Mouse (Mus musculus) naive thymus-derived CD4-positive, alpha-beta T cell, adult 2 months (primary cell): ENCODE data around the gene Ttll10.

Experiments
- DNase-seq: peaks from one replicate; pipeline ENCODE4 v3.0.0-alpha.2; 2011; ENCODE audit warnings: low read depth

The Ttll10 gene

DNA sequence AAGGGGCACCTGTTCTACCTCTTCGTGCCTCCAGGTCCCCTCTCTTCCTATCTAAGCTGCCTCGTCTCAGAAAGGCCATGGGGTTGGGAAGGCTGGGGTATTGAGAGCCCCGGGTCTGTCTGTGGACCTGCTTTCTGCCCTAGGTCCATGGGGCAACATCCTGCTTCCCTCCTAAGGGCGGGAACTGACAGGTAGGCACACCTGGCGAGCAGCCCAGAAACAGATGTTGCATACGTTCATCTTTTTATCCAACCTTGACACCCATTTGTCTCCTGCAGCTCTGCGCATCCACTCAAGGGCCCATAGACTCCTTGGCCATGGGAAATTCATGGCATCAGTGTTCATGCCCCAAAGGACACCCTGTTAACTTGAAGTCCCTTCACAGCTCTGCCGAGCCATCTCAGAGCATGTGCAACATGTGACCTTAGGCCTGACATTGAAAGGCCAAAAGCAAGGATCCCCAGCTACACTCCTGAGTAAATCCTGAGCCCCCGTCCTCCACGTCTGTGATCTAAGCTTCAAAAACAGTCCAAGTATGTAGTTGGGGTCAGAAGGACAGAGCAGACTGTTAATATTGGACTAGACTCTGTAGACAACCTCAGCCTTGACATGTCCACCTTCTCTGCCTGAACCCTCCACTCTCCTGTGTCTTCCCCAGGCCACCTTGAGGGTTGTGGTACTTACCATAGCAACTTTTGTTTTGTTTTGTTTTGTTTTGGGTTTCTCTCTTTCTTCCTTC, 6.1 kb upstream of the Ttll10 start:
- DNase-seq, result no peak

DNA sequence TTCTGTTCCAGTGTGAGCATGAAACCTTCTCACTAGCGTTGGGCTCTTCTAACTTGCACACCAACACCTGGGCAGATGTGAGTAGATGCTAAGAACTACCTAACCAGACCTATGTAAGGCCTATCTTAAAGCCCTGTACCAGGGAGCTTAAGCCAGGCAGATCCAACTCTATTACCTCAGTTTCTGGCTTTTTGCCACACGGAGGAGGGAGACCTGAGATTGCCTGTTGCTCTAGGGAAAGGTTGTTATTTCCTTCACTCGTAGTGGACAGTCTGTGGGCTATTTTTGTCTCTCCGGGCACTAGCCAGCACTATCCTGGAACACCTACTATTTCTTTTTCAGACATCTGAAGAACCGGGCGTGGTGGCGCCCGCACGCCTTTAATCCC, 5.3 kb upstream of the Ttll10 start:
- no peak for DNase-seq

DNA sequence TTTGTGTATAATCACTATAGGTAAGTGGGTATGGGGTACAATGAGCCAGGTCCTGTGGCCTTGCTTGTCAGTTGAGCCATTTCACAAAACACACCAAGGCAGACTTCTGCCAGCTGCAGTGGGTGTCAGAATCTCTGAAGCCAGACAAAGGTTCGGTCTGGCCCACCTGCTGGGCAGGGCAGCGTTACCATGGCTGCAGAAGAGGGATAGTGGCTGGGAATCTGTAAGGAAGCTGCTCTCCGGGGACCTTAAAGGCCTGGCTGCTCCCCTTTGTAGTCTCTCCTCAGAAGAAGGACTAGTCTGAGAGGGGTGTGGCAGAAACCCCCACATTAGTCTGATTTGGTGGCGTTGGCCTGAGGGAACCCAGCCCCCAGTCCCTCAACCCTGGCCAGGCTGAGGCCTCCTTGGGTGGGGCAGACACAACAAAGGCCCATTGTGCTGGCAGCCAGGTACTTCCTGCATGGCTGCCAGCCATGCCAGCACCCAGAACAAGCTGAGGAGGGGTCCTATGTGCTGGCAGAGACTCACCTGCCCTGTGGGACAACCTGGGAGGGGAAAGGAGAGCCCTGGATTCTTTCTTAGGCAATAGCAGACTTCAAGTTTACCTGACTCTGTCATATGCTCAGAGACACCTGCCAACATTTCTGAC, 4.8 kb upstream of the Ttll10 start:
- peak; percentile 35 for DNase-seq

DNA sequence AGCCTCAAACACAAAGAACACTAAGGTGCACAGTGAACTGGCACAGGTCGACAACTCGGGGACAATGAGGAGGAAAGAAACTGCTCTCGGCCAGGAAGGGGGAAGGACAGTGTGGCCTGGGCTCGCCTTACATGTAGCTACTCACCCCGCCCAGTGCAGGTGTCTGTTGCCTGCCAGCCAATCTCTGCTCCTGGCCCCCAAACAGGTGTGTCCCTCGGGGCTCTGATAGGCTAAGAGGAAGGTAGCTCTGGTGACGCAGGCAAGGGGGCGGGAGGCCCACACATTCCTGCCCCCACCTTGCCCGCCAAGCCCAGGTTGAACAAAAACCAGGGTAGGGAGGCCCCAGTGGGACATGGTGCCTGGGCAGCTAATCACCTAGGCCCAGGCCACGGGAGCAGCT, 499 bp upstream of the Ttll10 start:
- DNase-seq, result no peak

DNA sequence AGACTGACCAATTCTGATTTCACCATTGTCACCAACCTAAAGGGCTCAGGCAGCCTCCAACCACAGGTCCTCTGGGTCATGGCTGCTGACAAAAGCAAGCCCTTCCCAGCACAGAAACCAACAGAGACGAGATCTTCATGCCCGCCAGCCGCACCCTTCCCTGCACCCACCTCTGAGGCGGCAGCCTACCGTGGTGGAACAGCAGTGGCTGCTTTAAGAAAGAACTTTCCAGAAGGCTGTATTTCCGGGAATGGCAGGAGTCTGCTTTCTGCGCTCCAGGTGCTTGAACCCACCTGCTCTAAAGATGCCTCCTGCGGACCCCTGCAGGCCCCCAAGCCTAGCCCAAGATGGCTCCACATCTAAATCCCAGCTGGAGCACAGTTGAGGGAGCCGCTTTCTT, 388 bp downstream of the Ttll10 start:
- no peak for DNase-seq

DNA sequence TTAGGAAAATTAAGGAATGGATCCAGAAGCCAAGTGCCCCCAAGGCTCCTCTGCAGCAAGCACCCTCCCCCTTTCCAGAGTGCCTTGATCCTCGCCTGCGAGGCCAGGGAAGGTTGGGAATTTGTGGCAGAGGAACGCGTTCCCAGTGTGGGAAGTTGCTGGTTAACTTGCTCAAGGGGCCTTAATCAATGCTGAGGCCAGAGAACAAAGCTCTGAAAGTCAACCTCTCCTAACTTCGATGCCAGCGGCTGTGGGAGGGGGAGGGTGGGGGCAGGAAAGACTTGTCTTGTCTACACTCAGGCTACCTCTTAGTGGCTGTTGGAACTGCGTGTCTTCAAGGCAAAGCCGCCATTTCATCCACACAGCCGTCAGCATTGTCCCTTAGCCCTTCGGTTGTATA, 1.5 kb downstream of the Ttll10 start:
- no peak for DNase-seq

DNA sequence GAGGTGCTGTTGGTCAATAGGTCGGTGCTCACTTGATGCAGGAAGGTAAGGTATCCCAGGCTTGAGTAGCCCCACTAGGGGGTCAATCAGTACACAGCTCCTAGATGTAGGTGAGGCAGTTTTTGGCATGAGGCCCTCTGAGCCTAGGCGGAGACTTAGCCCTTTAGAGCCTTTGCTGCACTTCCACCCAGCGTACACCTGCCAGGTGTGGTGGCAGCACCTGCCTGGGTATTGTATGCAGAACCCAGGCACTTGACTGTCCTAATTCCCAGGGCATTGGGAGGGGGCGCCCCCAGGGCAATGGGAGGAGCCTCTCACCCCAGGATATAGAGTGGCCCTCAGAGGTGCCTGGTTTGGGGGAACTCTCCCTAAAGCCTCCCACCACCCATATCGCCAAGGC, 4.0 kb downstream of the Ttll10 start:
- no peak for DNase-seq

DNA sequence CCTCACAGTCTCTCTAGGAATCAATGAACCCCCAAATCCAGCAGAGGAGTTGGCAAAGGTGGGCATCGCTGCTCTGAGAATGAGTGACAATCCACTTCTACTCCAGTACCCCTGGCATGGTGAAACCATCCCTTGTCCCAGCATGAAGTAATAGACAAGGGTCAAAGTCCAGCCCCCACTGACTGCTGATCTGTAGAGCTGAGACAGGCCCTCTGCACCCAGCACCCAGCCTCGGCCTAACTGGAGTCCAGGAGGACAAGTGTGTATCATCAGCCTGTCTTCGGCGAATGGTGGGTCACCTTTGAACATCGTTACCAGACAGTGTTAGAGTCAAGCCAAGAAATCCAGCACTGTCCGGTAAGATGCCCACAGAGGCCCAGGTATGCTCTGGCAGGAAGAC, 4.6 kb downstream of the Ttll10 start:
- DNase-seq, result no peak

DNA sequence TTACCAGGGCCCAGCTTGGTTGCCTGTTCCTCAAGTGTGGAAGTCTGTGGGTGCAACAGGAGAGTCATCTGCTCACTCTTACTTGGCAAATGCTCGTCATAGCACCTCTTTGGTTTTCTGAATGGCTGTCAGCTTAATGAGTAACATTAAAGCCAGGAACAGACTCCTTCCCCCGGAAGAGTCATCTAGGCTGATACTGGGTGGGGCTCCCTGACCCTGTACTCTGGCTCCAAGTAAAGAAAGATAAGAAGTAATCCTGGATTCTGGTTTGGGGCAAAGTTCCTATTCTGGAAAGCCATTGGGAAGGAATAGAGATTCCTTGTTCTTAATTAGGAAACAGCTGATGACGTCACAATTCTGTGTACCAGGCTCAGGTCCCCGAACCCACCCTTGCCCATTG, 5.1 kb downstream of the Ttll10 start:
- no peak for DNase-seq

DNA sequence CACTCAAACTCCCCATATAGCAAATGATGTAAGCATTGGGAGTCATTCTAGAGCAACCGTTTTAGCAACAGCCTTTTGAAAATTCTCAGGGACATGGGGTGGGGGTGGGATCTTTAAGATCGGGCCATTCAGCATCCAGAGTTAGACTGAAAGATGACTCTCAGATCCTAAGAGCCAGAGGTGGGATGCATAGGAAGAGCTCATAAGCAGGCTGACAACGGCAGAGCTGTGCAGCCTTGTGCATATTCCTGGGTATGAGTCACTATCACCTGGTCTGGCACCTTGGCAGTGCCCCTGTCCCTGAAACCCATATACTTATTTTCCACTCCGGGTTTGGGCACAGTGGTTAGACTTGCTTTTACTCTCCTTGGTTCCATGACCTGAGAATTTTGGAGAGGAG, 6.1 kb downstream of the Ttll10 start:
- DNase-seq, result no peak

DNA sequence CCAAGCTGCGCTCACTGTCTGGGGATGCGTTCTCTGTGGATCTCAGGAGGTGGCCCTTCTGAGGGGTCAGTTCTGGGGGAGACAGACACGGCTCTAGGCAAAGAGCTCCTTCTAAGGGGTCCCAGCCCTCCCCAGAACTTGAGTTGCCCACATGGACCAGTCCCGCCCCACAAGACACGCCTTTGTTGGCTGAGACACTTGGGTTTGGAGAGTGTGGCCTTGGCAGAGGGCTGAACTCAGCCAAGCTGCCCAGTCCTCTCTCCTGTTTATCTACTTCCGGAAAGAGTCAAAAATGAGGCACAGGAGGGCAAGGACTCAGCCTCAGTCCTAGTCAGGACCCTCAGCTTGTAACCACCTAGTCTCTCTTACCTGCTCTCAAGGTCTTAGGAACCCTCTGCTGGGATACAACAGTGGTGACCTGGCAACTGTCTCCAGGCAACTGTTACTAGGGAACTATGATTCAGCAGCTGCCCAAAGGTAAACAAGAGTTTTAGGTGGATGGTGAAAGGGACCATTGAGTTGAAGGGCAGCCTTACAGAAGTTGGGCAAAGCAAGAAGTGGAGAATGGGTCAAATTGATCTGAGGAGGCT, 8.7 kb downstream of the Ttll10 start:
- no peak for DNase-seq

DNA sequence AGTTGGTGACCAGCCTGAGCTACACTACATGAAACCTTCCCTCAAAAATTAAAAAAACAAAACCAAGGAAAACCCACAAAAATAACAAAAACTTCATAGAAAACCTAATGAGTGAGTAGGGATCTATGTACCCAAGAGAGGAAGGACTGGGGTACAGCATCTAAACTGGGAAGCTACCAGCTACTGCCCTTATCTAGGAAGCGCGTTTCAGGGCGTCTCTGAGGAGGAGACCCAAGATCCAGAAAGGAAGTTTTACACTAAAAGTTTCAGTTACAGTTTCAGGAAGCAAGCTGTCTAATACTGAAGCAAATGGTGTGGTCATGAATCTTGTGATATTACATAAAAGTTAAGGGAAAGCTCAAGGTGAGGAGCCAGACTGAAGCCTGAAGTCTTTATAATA, 9.4 kb downstream of the Ttll10 start:
- no peak for DNase-seq

DNA sequence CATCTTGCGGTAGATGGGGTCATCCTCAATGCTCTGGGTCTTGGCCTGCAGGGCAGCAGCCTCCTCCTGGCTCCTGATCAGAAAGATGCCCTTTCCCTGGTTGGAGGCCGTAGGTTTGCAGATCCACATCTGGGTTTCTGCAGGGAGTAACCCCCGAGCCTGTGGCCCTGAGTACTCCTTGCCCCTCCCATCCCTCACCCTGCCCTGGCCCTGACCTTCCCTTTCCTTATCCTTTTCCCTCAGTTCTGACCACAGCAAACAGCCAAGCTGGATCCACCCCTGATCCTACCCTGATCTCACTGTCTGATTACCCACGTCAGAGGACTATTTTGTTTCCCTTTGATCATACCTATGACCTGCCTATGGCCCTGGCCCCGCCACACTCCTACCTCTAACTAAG, 14.5 kb downstream of the Ttll10 start:
- no peak for DNase-seq

DNA sequence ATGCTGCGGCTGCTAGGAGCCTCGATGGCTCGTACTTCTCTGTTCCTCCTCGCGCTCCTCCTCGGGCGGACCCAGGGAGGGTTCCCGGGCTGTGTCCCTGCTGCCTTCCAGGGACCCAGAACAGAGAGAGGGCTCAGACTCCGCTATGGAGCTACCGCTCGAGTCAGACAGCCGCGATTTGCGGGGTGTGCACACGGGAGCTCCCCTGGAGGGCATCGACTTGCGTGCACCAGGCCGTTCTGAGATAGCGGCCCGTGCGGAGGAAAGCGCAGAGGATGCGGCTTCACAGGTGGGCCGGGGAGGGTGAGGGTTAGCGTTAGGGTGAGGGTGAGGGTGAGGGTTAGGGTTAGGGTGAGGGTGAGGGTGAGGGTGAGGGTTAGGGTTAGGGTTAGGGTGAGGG, 24.3 kb downstream of the Ttll10 start:
- DNase-seq, result peak; percentile 55

DNA sequence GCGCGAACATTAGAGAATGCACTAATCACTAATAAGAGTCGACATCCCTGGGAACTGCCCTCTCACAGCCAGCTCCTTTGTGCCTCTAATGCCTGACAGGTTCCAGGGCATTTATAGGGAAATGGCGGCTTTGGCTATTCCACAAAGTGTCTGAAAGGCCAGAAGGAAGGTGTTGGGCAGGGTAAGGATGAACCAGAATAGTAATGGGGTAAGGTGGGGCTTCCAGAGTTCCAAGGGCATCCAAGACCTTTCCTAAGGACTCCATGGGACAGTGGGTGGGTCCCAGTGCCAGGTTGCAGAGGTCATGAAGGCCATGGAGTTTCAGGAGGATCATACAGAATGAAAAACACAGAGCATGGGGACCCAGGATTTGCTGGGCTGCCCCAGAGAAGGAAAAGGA, 24.9 kb downstream of the Ttll10 start:
- peak; percentile 26 for DNase-seq

DNA sequence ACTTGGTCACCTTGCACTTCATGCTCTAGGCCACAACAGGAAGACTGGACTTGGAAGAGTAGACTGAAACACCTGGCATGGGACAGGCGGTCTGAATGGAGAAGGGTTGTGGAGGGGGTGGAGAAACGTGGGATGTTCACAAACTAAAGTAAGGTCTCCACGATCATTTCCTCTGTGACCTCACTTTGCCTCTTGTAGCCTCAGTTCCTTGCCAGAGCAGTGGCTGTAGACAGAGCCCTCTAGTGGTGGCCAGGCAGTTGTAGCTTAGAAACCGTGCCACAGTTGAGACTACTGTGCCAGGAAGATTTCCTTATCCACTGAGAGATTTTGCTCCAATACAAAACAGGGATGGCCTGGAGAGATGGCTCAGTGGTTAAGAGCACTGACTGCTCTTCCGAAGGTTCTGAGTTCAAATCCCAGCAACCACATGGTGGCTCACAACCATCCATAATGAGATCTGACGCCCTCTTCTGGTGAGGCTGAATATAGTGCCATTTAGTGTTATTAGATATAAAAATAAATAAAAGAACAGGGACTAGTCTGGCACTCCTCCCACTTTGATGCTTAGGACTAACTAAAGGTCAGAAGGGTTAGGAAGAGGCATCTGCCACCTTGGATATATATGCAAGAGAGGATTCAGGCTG, 25.6 kb downstream of the Ttll10 start:
- DNase-seq, result peak; percentile 92

DNA sequence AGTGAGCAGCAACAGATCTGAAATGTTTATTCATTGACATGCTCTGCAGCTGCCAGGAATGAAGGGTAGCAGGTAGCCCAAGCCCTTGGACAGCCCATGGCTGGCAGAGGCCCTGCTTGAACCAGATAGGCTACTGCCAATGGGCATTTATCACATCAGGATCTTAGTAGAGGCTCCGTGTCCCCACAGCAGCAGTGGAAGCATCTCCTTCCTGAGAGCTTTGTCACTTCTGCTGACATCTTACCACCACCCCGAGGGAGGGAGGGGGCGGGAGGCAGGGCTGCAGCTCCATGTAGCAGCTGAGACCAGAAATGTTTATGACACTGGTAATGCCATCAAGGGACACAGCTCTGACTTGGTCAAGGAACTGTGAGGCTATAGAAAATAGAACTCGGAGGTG, 26.4 kb downstream of the Ttll10 start:
- peak; percentile 62 for DNase-seq

DNA sequence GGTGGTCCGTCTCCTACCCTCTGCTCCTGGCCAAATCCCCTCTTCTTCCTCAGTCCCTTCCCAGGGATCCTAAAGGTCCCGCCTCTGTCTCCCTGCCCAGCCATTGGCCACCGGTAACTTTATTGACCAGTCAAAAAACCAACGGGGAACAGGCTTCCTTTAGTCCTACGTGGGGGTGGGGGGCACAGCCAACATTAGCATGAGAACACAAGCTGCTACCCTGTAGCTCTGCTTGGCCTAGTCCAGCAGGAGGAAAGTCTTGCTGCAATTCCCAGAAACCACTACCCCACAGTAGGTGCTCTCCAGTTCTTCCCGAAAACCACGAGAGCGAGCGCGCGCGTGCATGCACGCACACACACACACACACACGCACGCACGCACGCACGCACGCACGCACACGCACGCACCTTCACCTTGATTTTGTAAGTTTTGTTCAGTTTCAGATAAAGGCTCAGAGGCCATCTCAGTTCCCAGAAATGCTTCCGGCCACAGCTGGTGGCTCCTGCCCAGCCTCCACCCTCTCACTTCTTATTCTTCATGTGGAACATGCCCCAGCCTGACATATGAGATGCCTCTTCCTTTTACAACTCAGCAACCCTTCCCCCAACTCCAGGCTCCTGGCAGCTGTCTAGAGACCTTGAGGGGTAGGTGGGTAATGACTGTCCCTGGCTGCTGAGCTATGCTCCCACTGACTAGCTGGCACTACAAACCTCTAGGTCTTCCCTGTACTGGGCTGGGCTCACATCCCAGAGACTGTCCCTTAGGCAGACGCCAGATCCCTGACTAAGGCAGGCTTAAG, 27.4 kb downstream of the Ttll10 start:
- peak; percentile 77 for DNase-seq

DNA sequence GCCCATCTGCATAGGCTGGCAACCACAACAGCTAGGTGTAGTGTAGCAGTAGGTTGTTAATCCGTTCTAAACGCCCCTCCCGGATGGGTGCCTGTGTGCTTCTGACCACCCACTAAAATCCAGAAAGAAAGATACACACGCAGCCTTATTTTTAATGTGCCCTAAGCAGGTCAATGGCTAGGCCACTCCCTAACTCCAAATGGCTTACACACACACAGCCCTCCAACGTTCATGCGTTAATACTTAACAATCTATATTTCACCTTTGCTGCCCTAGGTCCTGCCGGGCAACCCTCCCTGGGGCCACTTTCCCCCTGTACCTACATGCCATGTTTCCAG, 28.0 kb downstream of the Ttll10 start:
- no peak for DNase-seq

DNA sequence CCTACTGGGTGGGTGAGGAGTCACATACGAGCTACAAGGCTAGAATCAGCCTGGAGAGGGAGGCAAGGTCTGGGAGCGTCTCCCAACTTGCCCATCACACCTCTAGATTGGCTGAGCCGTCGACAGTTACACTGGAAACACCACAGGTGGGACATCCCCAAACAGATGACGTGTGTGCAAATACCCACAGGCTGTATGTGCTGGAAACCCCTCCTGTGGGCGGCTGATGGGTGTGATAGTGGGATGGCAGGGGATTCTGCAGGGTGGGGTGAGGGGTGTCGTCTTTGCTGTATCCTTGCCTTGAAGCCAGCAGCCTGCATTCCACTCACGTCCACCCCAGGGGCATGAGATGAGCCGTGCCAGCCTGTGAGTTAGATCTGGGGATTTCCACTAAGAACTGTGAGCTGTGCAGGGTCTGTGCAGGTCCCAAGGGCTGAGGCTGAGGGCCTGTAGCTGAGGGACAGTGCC, 28.5 kb downstream of the Ttll10 start:
- DNase-seq, result peak; percentile 63

DNA sequence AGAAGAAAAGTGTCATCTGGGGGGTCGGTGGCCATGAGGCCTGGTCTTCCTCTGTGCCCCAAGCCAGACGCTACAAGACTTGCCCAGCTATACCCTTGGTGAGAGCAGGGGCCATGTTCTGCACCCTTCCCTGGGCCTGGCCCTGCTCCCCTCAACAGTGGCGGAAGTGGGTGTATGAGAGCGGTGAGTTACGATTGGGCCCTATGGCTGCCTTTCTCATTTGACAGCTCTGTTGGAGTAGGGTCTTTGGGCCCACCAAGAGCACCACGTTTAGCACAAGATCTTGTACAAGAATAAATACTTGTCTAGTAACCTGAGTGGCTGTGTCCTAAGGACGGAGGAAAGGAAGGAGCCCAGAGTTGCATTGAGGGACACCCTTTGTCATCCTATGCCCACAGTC, 30.6 kb downstream of the Ttll10 start:
- DNase-seq, result no peak

DNA sequence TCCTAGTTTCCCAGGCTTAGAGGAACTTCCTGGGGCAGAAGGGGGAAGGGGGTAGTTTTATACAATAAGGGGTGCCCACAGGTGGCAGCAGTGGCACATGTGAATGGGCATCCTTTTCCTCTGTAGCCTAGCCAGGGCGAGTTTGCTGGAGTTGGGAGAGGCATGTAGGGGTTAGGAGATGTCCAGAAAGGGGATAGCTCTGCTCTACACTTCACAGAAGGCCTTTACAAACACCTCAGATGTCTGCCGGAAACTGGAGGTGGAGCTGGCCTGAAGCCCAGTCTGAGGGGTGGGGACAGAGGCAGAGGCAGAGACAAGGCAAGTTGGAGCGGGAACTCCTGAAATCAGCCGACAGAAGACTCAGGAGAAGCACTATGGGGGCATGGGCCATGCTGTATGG, 33.2 kb downstream of the Ttll10 start, which contains the start of gene Tnfrsf18:
TSS of gene Tnfrsf18 (plus strand) at position 152 of the 400 bp plus-strand sequence.
- peak; percentile 78 for DNase-seq
